Mouse (Mus musculus): Measurements from ENCODE around the gene Krt79.

The Krt79 gene

GRCm38 (mm10) chr15:101940274-101940829, at the start of gene Krt79:
TSS of gene Krt79 (minus strand) at chr15:101940324.
- no peak for DNase-seq (ENCODE audit: low spot score in 2 of 2)

- no peak for DNase-seq (ENCODE audit: low spot score in 2 of 2)
These were observed 48.6 kb upstream of the Krt79 start for GRCm38 (mm10) chr15:101988714-101989113.

- peak; percentile 86 to 90 for DNase-seq (ENCODE audit: low spot score in 2 of 2)
These were observed 48.0 kb upstream of the Krt79 start for GRCm38 (mm10) chr15:101988119-101988518.

- no peak for DNase-seq (ENCODE audit: low spot score in 2 of 2)
These were observed 44.6 kb upstream of the Krt79 start for GRCm38 (mm10) chr15:101984746-101985145.

- peak; percentile 93 to 95 for DNase-seq (ENCODE audit: low spot score in 2 of 2)
These were observed 44.0 kb upstream of the Krt79 start for GRCm38 (mm10) chr15:101983949-101984601.

GRCm38 (mm10) chr15:101983315-101983948, 43.3 kb upstream of the Krt79 start:
- DNase-seq (ENCODE audit: low spot score in 2 of 2) = no peak

- no peak for DNase-seq (ENCODE audit: low spot score in 2 of 2)
These were observed 40.7 kb upstream of the Krt79 start for GRCm38 (mm10) chr15:101980849-101981248.

- DNase-seq (ENCODE audit: low spot score in 2 of 2) = peak; percentile 76 to 78
These were observed 37.1 kb upstream of the Krt79 start for GRCm38 (mm10) chr15:101977043-101977726.

GRCm38 (mm10) chr15:101976641-101977040, 36.5 kb upstream of the Krt79 start:
- no peak for DNase-seq (ENCODE audit: low spot score in 2 of 2)

- no peak for DNase-seq (ENCODE audit: low spot score in 2 of 2)
These were observed 35.9 kb upstream of the Krt79 start for GRCm38 (mm10) chr15:101976023-101976422.

- DNase-seq (ENCODE audit: low spot score in 2 of 2) = no peak
These were observed 34.1 kb upstream of the Krt79 start for GRCm38 (mm10) chr15:101974083-101974845.

GRCm38 (mm10) chr15:101973414-101974077, 33.4 kb upstream of the Krt79 start:
- DNase-seq (ENCODE audit: low spot score in 2 of 2) = peak; percentile 99

- DNase-seq (ENCODE audit: low spot score in 2 of 2) = no peak
These were observed 30.4 kb upstream of the Krt79 start for GRCm38 (mm10) chr15:101970536-101970935.

- no peak for DNase-seq (ENCODE audit: low spot score in 2 of 2)
These were observed 26.7 kb upstream of the Krt79 start for GRCm38 (mm10) chr15:101966808-101967207.

- DNase-seq (ENCODE audit: low spot score in 2 of 2) = no peak
These were observed 18.8 kb upstream of the Krt79 start for GRCm38 (mm10) chr15:101958891-101959290.

- DNase-seq (ENCODE audit: low spot score in 2 of 2) = no peak
These were observed 14.1 kb upstream of the Krt79 start, which contains the start of gene Krt78 for GRCm38 (mm10) chr15:101954187-101954586. TSS of gene Krt78 (minus strand) at chr15:101954287.

- no peak for DNase-seq (ENCODE audit: low spot score in 2 of 2)
These were observed 12.8 kb upstream of the Krt79 start for GRCm38 (mm10) chr15:101952733-101953474.

- no peak for DNase-seq (ENCODE audit: low spot score in 2 of 2)
These were observed 5.3 kb upstream of the Krt79 start for GRCm38 (mm10) chr15:101945430-101945829.

- no peak for DNase-seq (ENCODE audit: low spot score in 2 of 2)
These were observed 1.8 kb upstream of the Krt79 start for GRCm38 (mm10) chr15:101941948-101942347.

GRCm38 (mm10) chr15:101938600-101939308, 1.4 kb downstream of the Krt79 start:
- DNase-seq (ENCODE audit: low spot score in 2 of 2) = no peak
